Mouse (Mus musculus): Measurements from ENCODE around the gene Tceal5.

The Tceal5 gene

DNA sequence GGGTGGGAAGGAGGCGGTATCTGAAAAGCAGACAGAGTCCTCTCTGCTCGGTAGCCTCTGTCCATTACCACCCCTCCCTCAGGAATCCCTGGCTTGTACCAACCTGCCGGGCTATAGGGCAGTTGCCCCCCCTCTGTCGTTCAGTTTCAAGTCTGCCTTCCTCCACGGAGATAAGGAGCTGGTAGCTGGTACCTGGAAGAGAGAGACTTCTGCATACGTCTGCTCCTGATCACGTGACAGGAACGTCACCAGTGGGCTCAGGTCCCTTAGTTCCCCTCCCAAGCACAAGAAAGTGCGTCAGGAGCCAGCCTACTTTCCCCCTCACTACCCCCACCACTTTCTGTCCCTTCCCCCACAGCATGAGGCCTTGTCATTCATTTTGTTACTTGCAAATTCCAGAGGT, at the start of gene Tceal5:
Gene Tceal5, minus strand, starts transcription at position 213 of the 403 bp plus-strand sequence.
- WGBS, result 4% methylated on average over 9 of the region's 9 CpGs

DNA sequence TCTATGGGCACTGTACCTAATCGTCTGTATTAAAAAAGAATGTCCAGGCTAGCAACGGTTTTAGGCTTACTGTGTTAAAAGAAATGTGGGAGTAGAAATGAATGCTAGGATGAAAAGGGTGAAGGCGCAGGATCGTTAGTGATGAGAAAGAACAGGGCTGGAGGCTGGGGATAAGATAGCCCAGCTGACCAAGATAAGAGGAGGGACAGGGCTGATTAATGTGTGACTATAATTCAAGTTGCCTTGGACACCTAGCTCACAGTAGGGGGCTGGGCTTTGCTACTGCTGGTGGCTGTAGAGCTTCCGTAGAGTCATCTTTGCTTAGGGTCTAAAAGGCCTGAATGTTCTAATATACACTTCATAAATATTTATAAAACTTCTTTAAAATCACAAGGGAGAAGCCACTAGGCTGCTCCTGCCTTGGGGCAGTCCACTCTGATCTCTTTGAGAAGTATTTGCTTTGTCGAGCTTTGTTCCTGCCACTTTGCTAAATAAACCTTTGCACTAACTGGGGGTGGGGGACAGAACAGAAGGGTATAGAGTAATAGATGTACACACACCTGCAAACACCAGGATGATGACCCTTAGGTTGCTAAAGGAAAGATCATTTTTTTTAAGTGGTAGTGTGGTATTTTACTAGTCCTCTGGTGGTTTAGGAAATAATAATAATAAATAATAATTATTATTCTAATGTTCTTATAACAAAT, 48.5 kb upstream of the Tceal5 start:
- whole genome bisulfite sequencing, result 64% methylated on average over 6 of the region's 6 CpGs

DNA sequence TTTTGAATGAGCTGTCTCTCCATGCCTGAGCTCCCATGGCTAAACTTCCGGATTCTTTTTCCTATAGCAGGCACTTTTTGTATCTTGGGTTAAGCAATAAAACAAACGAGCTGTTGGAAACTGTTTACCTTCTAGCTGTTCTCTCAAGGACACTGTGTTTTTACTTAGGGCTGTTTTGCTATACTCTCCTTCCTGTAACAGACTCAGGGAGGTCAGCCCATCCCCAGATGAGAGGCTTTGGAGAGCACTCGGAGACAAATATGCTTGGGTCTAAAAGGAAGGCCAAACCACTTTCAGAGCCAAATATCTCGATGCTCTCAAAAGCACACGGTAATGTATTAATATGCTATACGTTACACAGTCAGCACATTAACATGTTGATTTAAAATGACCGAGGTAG, 46.0 kb upstream of the Tceal5 start:
- WGBS, result 76% methylated on average over 7 of the region's 7 CpGs

DNA sequence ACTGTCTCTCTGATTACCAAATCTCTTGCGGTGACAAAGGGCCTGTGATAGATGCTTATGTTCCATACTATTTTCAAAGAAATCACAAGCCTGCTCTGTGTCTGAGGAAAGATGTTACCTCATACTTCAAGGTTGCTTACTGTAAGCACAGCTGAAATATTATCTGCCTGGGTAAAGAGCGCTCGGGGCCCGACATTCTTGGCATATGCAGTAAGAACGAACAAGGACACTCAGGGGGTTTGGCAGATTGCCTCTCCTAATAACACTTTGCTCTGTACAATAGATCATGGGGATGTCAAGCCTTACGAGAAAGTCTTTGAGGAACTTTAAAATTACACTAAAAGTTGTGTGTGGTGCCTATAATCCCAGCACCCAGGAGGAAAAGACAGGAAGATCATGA, 45.1 kb upstream of the Tceal5 start:
- WGBS, result 69% methylated on average over 6 of the region's 6 CpGs

DNA sequence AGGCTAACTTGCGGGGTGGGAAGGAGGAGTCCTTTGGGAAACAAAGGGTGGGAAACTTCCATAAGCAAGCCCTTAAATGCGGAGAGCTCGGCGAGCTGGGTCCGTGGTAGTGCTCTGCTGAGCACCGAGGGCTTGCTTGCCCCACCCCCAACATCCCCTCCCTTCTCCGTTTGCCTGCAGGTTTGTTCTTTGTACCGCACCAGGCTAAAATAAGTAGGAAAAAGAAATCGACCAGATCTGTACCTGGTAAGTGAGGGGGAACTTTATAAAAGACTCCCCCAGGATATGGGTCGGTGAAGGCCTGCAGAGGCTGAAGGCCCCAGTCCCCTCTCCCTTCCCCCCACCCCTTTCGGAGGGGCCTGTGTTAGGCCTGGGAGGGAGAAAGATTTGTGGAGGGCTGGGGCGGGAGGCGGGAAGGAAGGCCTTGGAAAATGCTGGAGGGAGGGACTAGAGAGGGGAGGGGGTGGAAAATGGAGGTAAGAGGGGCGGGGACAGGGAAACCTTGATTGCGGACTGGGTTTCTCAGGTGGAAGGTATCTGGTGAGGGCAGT, 41.9 kb upstream of the Tceal5 start:
- WGBS, result 6% methylated on average over 14 of the region's 15 CpGs

DNA sequence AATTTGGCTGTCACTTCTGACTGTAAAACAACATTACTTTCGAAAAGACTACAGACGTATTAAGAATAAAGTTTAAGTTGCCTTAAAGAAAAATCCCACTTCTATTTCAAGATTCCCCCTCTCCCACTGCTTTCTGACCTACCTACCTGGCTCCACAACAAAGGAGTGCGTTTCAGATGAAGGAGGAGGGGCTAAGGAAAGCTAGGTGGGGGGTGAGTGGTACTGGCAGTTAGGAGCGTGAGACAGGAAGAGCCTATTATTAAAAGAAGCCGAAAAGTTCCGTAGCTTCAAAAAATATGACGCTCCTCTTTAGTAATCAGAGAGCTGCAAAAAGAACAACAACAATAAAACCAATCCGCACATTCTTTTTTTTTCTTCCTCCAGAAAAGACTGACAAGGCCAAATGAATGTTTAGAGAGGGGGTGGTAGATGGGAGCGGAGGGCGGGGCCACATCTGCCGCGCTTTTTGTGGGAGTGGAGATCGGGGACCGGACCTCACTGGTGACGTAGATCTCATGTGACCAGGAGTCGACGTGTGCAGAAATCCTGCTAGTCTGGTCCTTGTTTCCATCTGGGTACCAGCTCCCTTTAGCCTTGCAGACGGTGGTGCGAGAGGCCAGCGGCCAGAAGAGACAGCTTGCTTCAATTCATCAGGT, 41.0 kb upstream of the Tceal5 start, which contains the start of gene Tceal9:
Gene Tceal9, plus strand, starts transcription at position 506 of the 656 bp plus-strand sequence.
- 5% methylated on average over 20 of the region's 20 CpGs for WGBS

DNA sequence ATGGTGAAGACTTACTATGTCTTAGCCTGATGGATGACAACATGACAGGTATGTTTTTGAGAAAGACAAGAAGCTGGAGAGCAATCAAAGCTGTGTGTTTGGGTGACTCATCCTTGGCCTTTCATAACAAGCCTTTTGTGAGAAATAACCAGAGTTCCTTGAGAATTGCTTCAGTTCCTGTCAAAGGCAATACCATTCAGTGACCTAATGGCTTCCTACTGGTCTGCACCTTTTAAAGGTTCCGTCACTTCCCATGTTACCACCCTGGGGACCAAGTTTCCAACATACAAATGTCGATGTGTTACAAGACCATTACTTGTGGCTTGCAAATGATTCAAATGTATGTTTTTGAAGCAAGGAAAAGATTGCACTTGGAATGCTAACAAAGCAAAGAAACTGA, 39.5 kb upstream of the Tceal5 start:
- 89% methylated on average over 2 of the region's 2 CpGs for WGBS

DNA sequence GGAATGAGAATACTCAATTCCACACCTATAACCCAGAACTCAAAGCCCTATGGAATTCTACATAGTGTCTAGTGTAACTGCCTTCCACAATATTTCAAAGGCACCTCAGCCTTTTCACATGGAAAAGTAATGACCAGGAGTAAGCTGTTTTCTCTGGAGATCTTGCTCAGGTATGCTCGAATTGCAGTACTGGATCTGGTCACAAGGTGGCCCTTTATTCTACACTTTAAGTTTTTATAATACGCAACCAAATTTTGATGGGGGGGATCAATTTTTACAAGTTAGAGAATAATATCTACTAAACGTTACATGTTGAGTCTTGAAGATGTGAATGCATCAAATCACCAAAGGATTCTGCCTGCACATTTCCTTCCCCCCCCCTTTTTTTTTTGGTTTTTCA, 34.4 kb upstream of the Tceal5 start:
- 25% methylated on average over 3 of the region's 3 CpGs for WGBS

DNA sequence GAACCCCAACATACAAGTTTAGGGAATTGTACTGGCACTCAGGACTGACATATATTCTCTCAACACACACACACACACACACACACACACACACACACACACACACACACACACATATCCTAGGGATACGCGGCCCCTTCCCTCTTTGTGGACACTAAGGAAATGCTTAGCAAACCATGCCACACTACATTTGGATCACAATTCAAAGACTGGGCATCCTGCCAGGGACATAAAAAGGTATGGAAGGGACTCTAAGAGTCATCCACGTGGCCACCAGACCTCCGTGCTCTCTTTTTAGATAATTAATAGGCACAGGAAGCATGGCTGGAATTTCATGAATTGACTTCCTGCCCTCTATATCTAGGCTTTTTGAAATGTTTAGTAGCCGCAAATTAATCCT, 24.1 kb upstream of the Tceal5 start:
- 63% methylated on average over 5 of the region's 5 CpGs for WGBS

DNA sequence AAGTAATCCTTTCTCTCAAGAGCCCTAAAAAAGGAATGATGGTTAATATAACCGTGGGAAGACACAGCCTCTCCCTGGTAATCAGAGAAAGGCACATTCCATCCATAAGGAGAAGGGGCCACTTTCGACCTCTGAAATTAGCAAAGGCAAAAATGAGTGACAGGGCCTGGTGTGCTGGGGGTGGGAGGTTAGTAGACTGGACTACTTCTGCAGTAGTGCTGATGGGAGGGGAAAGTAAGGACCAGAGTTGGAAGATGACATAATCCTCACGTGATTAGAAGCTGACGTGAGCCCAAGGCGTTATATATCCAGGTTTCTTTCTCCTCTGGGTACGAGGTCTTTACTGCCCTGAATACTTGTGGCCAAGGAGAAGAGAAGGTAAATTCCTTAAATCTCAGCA, 20.0 kb upstream of the Tceal5 start:
- 79% methylated on average over 6 of the region's 6 CpGs for WGBS

DNA sequence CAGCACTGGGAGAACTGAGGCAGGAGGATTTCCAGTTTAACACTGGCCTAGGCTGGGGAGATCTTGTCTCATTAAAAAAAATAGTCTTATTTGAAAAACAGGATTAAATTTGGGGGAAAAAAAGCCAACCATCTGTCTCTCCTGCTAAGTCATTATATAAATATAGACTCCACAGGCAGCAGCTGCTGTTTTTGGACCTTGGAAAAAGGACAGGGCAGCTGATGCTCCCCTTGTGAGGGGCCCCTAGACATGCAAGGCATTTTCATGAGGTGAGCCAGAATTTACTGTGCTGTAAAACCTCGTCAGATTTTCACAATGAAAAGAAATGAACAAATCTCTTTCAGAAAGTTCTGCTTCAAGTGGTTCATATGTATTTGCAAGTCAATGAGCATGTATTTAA, 12.6 kb upstream of the Tceal5 start:
- WGBS, result 26% methylated on average over 1 of the region's 1 CpGs

DNA sequence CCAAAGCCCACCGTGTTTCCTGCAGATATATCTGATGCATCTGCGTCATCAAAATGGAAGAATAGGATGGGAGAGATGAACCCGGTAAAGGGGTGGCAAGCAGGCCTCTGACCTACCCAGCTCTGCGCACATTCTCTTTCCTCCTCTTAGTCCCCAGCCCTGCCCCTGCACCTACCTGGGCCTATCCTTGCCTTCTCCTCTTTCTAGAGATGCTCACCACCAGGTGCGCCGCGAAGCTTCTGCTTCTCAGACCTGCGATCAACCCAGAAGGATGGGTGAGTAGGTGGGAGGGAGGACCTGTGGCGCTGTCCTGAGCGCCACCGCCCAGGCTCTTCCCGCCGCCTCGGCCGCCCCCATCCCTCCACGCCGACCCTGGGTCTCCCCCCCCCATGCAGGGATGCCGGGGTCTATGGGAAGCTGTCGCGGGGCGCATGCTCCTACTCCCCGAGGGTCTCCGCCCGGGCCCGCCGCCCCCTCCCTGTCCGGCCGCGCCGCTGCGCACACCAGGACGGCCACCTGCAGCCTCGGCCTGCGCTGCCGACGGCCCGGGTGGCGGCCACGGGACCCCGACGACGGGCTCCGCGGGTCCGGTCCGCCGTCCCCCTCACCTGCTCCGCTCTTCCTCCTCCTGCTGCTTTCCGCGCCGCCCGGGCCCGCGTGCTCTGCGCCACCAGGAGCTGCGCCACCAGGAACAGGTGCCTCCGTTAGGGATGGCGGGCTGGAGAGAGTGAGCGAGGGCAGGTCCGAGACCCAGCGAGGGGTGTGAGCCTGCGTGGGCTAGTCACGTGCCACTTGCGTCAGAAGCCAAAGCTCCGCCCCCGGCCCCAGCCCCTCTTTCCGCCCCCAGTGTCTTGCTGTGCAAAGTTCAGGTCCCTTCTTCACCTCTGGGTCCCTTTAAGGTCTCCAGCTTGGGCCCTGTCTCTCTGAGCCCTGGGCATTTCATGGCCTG, 11.3 kb upstream of the Tceal5 start, which contains the start of the genes Tceal7 and Bex1:
Gene Tceal7, plus strand, starts transcription at position 51 of the 949 bp plus-strand sequence.
Gene Bex1, minus strand, starts transcription at position 785 of the 949 bp plus-strand sequence.
- 9% methylated on average over 14 of the region's 67 CpGs for WGBS

DNA sequence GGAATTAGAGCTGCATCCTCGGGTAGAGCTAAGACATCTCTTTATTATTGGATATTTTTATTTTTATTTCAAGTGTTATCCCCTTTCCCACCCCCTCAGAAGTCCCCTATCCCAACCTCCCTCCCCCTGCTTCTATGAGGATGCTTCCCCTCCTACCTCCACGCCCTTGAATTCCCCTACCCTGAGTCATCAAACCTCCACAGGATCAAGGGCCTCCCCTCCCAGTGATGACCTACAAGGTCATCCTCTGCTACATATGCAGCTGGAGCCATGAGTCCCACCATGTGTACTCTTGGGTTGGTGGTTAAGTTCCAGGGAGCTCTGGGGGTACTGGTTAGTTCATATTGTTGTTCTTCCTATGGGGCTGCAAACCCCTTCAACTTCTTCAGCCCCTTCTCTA, 9.7 kb upstream of the Tceal5 start:
- 80% methylated on average over 2 of the region's 2 CpGs for WGBS

DNA sequence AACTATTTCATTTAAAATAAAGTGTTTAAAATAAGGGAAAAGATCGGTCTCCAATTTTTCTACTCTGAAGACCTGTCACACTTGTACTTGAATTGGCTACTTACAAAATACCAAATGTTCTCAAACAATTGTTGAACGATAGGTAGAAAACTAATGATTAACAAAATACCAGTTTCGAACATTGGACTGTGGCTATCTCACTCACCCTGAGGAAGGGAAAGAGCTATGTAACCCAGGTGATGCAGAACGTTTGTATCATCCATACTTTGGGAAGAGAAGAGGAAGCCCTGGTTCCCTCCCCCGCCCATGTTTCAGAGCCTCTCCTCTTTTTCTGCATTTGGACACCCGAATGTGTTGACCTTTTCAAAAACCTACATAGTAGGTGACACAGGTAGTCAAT, 730 bp upstream of the Tceal5 start:
- WGBS, result 79% methylated on average over 6 of the region's 6 CpGs

DNA sequence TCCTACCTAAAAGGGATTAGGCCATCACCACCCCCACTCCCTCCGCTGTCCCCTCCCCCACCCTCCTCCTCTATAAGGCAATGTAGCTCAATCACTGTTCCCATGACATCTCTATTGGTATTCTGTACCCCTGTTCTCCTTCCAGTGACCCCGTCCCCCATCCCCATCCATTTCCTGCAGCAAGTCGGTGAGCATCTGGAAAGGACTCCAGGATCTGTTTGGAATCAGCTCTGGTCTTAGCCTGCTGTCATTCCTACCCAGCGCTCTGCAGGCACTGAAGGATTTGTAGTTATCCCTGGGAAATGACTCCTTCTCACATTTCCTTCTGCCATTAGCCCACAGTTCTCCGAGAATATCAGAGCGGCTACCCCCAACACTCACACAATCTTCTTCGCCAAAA, 419 bp downstream of the Tceal5 start:
- 2% methylated on average over 7 of the region's 7 CpGs for WGBS

DNA sequence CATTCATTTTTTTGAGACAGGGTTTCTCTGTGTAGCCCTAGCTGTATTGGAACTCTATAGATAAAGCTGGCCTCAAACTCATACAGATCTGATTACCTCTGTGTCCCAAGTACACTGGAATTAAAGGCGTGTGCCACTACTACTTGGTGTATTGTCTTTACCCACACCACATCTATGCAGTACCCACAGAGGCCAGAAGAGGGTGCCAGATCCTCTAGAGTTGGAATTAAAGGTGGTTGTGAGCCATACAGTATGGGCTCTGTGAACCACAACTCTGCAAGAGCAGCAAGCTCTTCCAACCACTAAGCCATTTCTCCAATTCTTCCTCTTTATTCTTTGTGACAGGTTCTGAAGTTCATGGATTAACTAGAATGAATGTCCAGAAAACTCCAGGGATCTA, 6.8 kb downstream of the Tceal5 start:
- WGBS, result 36% methylated on average over 1 of the region's 1 CpGs

DNA sequence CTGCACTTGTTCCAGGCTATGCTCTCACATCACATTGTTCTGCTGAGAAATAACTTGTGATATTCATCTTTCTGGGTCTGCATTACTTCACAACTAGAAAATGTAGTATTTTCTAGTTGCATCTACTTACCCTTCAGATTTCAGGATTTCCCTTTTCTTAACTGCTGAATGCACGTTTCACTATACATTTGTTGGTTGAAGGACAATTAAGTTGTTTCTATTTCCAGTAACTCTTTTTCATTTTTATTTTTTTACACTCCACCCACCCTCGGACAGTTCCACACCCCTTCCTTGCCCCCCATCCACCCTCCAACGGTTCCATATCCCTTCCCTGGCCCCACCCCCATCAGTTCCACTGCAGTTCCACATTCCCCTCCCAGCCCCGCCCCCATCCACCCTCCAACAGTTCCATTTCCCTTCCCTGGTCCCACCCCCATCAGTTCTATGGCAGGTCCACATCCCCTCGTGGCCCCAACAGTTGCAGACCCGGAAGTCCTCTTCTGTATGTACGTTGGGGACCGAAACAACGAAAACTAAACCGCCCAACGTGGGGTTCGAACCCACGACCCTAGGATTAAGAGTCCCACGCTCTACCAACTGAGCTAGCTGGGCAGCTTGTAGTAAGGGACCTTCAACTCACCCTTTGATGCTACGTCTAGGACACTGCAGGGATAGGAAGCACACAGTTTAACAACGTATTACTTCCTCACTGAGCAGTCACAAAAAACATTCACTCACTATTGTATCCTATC, 8.3 kb downstream of the Tceal5 start:
- WGBS, result 79% methylated on average over 16 of the region's 16 CpGs

DNA sequence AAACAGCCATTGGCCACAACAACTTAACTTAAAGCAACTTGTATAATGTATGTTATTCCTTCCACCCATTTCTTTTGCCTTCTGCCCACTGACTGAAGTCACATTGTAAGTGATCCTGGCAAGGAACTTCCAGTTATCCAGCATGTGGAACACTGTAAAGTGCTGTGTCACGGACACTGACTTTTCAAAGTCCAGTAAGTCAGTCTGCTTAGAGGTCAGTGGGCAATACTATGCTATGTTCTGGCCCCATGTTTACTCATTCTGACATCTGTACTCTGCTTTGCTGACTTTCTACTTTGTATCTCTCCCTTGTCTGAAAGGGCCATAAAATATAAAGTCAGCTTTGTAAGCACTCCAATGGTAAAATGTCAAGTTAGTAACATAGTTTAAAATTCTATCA, 20.6 kb downstream of the Tceal5 start:
- 96% methylated on average over 1 of the region's 1 CpGs for WGBS

DNA sequence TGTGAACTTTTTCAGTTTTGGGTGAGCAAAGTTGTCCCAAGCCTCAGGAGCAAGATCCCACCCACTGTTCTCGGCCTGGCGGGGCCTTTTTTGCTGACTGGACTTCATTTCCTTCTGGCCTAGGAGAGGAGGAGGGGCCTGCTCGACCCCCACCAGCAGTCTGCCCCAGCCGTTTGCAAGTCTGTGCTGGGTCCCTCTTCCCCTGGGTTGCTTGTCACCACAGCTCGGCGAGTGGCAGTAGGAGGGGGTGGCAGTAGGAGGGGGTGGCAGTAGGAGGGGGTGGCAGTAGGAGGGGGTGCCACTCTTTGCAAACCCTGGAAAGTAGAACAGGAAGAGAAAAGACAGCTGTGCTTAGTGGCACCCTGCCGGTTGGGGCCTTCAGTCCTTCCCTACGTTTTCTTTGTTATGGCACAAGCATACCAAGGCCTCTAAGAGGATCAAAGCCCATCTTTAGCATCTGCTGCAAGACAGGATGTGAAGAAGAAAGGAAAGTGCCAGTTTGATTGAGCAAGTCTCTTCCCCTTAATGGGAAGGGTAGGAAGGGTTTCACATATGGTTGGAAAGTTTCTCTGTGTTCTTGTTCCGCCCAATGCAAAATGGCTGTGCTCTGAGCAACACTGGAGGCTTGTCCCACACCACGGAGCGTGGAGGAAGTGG, 22.7 kb downstream of the Tceal5 start:
- WGBS, result 36% methylated on average over 11 of the region's 11 CpGs

DNA sequence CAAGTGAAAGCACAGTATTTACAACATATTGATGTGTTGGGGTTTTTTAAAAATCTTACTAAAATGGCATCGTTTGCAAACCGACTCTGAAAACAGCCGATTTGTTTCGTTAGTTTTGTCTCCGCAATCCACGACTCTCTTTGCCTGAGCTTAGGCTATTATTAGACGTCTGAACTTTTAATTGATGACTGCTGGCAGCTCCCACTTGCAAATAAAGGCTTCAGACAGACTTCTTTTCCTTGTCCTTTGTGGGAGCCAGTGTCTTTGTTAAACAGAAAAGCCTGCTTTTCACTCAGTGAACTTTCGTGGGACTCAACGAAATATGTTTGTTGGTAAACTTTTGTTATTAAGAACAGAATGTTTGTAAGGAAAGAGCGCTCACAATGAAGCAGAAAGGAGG, 30.9 kb downstream of the Tceal5 start:
- 6% methylated on average over 10 of the region's 10 CpGs for WGBS

DNA sequence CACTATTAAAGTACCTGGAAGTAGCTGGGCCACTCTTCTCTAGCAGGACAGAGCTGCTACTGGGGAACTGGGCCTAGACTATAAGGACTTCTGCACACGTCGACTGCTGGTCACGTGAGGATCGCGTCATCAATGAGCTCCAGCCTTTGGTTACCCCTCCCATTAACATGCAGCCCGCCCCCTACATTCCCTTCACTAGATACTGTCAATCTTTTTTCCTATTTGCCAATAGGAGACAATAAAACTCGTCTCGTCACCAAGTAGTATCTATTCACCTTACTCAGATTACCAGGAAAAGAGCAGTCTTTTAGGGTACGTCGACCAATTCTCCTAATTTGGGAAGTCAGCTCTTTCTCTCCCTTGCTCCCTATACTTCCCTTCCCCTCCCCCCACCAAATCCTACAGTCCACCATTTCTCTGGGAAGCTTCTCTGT, 31.5 kb downstream of the Tceal5 start, which contains the start of gene Tceal8:
Gene Tceal8, minus strand, starts transcription at position 225 of the 434 bp plus-strand sequence.
- 6% methylated on average over 10 of the region's 10 CpGs for WGBS
